Mouse (Mus musculus) spleen, postnatal 10 days (tissue): ENCODE results near the gene Efna2.
"Not testable (repeated sequence)": the region's sequence is repeated elsewhere in the genome, so short reads cannot be mapped to it uniquely, and the experiment has no call there.

Experiments
- DNase-seq, 2 experiments: peaks; one replicate each; pipeline ENCODE4 v3.0.0; 2021 to 2022; ENCODE audit warnings: low spot score in 2 of 2

Efna2 gene

DNA sequence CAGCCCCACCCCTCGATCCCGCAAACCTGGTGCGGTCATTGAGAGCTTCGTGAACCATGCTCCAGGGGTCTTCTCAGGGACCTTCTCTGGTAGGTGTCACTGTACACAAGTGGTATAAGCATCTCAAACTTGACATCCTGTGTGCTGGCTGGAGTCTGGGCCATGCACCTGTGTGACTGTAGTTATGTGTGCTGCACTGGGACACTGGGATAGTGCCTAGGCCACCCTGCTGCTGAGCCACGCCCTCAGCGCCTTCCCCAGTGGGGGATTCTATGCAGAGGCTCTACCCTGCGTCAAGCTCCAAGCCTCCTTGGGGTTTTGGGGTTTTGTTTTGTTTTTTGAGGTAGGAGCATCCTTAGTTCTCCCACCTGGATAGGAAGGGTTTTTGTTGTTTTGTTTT lies 24.9 kb upstream of the Efna2 start:
- DNase-seq, result no peak

DNA sequence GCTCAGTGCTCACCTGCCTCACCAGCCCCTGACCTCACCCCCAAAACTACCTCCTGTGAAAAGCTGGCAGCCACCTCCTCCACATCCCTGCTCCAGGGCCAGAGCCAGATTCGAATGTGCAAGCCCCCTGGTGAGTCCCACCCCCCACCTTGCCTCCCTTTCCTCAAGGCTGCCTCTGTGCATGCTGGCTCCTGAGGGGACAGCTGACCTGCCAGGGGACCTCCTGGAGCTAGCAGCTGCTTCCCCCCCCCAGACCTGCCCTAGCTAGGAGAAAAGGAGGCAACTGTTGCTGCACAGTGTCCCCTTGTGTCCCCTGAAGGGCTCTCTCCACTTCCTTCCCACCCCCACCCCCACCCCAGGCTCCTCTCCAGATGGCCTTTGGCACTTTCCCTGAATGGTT lies 24.0 kb upstream of the Efna2 start:
- no peak for DNase-seq

DNA sequence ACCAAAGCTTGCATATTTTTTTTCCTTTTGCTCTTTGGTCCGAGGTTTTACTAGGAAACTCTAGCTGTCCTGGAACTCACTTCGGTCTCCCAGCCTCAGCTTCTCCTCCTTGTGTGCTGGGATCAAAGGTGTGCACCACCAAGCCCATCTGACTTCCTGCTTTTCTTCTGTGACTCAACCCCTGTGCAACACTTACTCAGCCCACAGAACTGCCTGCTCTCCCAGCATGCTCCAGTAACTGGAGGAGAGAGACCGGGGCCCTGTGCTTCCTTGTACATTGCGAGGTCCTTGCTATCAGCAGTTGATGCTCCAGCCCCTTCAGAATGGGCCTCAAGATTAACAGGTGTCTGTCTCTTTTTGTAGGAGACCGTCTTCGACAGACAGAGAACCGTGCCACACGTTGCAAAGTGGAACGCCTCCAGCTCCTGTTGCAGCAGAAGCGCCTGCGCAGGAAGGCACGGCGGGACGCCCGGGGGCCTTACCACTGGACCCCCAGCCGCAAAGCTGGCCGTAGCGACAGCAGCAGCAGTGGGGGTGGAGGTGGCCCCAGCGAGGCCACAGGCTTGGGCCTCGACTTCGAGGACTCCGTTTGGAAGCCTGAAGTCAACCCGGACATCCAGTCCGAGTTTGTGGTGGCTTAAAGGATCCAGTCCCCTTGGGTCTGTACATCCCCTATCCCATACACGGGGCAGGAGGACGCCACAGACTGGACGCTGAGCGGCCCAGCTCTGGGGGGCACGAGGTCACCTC lies 23.1 kb upstream of the Efna2 start:
- DNase-seq, result no peak

DNA sequence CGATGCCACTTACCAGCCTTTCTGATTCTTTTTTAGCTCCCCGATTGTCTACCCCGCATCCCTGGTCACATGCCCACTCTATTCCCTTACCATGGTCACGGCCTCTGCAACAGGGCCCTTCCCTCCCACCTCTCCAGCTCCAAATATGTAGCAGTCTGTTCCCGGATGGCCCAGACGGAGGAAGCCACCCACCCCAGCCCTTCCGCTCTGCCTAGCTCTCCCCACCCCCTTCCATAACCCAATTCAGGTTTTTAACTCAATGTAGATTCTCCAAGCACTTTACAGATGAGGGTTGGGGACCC lies 22.6 kb upstream of the Efna2 start:
- no peak for DNase-seq

DNA sequence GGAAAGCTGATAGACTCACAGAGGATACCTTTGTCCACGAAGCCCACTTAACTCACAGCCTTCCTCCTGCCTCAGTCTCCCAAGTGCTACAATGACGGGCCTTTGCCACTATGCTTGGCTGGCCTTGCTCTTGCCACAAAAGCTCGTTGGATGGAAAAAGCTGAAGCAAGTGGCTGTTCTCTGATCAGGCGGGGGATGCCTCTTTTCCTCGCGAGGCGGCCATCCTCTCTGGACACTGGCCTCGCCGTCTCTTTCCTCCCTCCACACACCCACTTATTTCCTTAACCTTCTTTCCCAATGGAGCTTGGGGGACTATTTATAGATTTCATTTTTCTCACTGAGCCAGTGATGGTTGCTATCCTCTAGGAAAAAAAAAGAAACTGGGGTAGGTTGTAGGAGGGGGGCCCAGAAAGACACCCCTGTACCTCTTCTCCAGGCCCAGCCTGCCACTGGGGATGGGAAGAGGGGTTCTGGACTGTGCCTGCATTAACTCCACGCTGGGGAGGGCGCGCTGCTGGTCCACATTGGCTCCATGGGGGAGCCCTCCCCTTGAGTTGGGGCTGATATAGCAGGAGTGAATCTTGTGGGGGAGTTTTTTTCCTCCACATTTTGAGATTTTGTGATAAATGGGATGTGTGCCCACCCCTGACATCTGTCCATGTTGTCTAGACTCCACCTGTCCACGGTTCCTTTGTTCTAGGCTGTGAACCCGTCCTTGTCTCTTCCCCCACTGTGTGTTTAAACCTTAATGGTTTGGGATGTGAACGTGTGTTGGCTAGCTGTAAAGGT lies 21.9 kb upstream of the Efna2 start:
- DNase-seq, result no peak

DNA sequence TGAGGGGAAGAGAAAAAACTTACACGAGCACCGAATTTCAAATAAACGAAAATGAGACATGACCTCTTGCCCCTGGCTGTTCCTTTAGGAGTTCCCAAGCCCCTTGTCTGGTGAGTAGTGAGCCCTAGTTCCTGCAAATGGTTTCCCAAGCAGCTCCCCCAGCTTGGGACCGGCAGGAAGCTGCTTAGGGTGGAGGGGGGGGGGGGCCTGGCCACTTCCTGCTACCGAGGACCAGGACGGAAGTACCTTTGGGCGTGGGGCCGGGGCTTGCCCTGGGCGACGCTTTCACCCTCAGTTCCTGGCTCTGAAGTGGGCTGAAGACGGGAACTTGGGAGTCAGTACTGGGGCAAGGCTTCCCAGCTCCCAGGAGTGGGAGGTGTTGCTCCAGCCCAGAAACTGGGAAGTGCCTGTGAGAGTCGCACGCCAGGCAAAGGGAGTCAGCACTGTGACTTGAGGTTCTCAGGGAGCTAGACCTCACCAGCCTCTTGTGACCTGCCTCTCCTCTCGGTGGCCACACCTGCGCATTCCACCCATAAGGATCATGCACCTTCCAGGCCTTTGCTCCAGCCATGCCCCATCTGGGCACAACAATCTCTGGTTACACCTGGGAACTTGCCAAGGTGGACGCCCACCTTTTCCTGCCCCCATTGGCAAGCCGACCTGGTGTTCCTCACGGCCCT lies 20.8 kb upstream of the Efna2 start:
- peak; percentile 63 to 69 for DNase-seq

DNA sequence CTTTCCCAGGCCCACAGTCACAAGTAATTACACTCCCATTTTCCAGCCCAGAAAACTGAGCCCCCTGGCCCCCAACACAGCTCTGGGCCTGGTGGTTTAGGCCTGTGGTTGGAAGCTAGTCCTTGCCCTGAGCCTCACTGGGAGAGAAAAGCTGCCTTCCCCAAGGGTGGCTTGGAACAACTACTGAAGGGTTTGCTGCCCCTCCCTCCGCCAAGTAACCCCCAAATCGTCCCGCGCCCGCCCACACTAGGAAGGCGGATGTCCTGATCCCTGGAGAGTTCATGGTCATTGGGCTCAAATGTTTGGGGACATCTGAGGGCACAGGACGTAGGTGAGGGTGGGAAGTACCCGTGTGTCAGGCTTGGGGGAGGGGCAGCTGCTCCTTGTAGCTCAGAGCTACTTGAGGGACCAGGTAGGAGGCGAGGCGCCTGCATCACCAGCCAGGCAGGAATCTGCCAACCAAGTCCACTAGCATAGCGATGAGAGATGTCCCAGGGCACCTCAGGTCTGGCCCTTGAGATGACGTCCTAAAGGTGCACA lies 20.2 kb upstream of the Efna2 start:
- peak in 1 of 2 experiments; percentile 72 for DNase-seq

DNA sequence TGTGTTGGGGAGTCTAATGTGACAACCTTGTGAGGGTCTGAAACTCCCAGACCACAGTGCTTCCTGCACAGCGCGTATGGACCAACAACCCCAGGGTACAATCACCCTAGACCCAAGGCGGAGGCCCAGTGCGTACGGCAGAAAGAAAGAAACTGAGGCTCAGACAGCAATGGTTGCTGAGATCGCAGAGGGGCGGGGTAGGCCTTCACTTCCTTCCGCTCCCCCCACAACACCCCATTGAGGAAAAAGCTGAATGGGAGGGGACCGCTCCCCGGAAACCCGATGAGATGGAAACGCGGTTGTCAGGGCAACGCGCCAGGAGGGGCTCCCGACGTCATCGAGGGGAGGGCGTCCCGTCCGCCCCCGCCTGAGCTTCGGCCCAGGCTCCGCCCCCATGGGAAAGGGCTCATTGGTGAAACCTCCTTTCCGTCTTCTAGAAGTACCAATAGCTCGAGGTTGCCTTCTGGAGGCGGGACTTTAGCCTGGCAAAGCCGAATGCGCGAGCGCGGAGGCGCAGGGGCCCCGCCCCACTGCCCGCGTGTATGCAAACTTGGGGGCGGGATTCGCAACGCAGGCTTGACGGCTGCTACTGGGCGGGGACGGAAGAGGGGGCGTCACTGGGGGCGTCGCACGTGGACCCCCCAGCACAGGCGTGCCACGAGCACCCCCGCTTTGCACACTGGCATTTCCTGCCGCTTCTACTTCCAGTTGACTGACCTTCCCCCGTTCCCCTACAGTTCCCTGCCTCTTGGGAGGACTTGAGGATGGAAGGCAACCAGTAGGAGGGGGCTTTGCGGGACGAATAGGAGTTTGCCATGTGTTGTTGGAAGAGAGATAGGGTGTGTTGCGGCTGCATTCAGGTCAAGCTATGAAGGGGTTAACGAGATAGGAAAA lies 19.5 kb upstream of the Efna2 start:
- DNase-seq, result peak; percentile 97 to 98

DNA sequence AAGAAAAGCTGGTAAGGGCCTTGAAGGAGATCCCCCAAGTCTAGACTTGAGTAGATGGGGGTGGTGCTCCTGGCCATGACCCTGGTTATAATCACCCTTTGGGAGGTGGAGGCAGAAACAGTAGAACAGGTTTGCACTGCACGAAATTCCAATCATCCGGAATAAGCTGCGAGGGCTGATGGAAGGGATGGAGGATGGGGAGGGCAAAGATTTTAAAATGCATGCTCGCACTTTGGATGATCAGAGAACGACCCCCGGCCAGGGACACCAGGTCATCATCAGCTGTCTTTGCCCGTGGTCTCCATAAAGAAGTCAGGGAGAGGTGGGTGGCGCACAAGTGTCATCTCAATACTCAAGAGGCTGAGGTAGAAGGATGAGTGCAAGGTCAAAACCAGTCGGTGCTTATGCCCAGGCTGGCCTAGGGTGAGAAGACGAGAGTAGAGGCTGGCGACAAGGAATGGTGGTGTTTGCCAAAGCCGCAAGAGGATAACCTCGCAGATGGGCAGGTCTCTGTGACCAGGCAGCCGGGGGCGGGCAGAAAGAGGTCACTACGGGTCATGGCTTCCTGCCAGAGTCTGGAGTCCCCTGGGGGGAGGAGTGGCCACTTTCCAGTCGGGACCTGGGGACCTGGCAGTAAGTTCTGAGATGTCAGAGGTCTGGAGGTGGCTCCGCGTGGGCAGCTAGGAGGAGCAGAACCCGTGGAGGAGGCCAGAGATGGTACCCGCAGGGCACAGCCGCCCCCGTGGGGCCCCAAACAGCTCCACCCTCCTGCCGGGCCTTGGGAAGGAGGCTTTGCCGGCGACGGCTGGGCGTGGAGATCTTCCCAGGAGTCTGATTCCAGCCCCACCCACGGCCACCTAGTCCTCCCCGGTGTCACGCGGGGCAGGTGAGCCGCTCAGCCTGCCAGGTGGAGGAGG lies 18.6 kb upstream of the Efna2 start:
- DNase-seq, result peak; percentile 73 to 80

DNA sequence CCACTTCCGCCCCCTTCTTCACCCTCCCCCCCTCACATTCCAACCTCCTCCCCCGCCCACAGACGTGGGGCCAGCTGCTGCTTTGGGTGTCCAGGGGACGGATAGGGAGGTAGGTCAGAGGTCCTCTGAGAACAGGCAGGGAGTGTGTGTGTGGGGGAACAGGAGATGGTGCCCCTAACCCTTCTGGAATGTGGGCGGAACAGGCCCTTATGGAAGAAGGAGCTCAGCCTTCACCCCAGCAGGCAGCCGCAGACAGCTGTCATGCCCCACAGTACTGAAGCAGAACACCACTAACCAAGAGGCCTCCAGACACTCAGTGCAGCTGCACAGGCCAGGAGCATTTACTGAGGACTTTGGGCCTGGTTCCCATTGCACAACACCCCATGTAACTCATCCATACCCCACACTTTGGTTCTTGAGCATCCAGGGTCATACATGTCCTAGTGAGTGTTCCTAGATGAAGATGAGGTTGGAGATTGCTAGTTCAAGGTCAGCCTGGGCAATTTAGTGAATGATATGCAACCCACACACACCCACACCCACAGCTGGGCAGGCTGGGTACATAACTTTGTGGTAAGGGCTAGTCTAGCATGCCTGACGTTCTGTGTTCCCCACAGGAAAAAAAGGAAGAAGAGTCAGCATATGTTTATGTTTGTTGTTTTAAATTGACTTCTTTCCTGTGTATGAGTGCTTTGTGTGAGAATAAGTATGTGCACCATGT lies 17.6 kb upstream of the Efna2 start:
- peak in 1 of 2 experiments; percentile 55 for DNase-seq

DNA sequence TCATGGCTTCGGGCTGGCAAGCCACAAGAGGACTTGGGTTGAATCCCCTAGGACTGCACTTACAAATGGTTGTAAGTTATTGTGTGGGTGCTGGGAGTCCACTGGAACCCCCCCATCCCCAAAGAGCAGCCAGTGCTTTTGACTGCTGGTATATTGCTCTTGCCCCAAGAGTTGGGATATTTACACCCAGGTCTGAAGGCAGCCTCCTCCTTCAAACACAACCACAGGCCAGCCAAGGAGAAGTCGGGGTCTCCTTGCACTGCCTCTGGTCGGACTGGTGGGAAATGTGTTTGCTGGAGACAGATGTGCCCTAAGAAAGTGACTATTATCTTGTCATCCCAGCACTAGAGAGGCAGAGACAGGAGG lies 17.1 kb upstream of the Efna2 start:
- DNase-seq, result no peak

DNA sequence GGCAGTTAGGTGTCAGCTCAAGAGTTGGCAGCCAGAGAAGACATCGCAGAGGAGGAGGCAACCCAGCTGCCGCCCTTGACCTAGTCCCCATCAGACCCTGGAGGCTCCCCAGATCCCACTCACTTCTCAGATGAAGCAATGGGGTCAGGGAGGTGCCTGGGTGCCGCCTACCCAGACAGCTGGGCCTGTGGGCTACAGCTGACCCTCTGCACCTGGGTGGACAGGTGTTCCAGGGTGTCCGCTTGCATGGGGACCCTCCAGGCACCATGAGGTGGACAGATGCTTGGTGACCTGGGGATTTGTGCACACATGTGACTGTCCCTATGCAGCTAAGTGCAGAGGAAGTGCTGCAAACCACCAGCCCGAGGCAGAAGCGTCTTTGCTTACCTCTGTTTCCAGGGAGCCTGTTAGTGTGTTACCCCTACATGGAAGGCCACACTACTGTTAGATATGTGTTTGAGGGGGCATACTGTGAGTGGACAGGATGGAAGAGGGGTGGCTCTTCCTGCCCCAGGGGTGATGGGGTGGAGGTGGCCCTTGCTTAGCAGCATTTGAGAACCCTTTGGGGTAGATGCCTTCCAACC lies 16.5 kb upstream of the Efna2 start:
- peak in 1 of 2 experiments; percentile 44 for DNase-seq

DNA sequence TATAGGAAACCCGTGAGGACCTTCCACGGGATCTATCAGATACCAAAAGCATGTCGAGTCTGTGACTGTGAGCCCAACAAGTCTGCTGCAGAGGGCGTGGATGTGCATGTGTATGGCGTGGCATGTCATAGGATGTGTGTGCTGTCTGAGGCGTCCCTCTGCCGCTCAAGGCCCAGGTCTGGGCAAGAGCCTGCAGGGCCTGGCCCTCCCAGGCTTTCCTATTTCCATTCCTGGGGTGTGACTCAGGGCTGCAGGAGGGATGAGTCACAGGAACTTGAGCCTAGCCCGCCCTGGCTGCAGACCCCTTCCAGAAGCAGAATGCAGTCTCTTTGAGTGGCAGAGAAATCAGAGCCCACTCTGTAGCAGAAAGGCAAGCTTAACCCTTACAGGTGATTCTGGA lies 15.6 kb upstream of the Efna2 start:
- DNase-seq, result no peak

DNA sequence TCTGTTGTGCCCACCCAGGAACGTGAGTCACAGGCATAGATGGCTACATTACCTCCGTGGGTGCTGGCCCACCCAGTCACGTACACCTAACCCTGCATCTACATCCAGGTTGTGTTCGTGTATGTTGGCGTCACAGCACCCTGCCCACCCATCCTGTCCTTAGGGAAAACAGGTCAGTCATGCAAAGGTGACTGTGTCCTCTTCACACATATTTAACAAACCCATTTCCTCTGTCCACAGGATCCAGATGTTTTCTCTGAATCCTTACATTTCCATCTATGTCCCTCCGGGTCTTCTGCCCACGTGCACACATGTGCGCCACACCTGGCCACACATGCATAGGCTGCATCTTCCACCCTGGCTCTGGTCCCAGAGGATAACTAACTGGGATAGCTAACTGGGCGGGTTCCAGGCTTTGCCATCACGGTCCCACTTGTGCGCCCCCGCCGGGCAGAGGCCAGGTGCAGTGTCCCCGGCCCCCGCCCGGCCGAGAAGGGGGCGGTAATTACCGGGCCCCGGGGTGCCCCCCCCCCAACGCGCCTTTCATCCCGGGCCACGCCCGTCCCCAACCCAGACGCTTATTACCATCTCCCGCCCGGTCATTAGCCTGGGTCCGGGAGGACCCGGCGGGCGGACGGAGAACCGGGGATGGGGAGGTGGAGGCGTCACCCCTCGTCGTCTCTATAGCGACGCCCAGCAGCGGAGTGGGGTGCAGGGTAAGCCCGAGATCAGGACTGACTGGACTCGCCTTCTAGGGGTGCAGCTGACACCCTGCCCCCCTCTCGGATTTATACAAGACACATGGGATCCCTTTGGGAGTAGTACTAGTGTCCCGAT lies 14.9 kb upstream of the Efna2 start:
- peak in 1 of 2 experiments; percentile 33 for DNase-seq

DNA sequence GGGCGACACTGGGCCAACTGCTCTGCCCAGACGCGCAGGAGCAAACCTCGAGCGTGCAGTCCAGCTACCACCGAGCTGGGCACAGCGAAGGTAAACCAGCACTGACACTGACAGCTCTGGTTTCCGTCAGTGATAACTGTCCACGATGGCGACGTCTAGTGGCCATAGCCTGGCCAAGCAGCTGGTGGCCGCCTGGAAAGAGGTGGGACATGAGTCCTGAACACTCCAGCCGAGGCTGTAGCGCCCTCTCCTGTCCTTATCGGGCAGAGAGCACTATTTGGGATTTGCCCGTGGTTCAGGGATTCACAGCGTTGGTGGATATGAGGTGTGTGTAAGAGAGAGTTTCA lies 14.3 kb upstream of the Efna2 start:
- DNase-seq, result peak; percentile 97

DNA sequence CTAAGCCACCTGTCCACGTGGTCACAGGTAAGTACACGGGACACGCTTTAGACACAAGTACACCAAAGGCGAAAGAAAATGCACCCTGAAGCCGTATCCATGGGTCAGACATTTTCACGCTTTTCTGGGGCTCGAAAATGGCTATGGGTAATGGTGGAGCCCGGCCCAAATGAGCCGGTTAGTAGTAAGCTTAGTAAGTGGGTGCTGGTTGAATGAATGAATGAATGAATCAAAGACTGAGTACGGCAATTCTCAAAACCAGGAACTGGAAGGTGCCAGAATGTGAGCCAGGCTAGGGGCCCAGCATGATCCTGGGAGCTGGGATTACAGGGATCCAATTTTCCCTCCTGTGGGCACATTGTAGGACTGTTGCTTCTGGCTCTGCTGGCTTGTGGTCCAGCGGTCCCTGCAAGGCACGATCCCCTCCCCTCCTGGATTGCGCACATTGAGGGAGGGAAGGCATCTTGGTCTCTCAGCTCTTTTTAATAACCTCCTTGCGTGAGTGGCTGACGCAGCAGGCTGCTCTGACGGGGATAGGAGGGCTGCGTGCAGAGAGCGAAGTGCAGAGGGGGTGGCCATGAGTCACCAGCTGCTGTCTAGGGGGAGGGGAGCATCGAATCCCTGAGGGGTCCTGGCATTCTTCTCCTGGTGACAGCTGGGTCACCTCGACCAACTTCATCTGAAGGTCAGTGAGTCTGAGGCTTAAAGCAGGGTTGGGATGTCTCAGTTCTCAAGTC lies 13.7 kb upstream of the Efna2 start, which contains the start of gene Cirbp:
TSS of gene Cirbp (plus strand) at position 594 of the 737 bp plus-strand sequence.
- no peak for DNase-seq

DNA sequence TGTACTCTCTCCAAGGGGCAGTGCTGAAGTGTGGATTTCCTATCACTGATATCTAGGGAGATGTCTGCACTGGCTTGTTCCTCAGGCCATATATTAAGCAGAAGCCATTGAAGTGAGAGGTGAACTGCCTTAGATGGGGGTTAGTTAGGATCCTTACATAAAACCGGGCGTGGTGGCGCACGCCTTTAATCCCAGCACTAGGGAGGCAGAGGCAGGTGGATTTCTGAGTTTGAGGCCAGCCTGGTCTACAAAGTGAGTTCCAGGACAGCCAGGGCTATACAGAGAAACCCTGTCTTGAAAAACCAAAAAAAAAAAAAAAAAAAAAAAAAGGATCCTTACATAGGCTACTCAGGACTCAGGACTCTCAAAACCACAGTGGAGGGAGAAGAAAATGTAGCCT lies 13.1 kb upstream of the Efna2 start:
- not testable (repeated sequence) for DNase-seq
